Mouse (Mus musculus): Measurements from ENCODE around the gene Cdca4. TPM values are rescaled to one million over a fixed set of nuclear protein-coding genes. Genes with fewer than 3 reads are reported as not detected.

Cdca4 gene
- polyA plus RNA-seq, 1 experiment, result 15.8 TPM

GRCm38 (mm10) chr12:112833527-112833926, 4.3 kb upstream of the Cdca4 start:
- 47% methylated on average over 6 of the region's 6 CpGs for WGBS
- no peak for TF ChIP-seq CTCF (IDR thresholded peaks at IDR 0.05; ENCODE audit: extremely low read depth, insufficient read length, insufficient replicate concordance, low read depth, low read length)
- TF ChIP-seq POLR2A (IDR thresholded peaks at IDR 0.05; ENCODE audit: low read depth, low read length), result no peak
- H3K36me3 ChIP-seq (ENCODE audit: control insufficient read depth, insufficient read depth, low read length), result no peaks in the 10 kb centered on the region
- H3K4me1 ChIP-seq (ENCODE audit: control insufficient read depth, insufficient read depth, insufficient read length, low read length), result no peaks in the 10 kb centered on the region; the same call in 1 of the 2 replicates
- no peak overlapping the region for H3K4me3 ChIP-seq (ENCODE audit: low read depth, low read length)
- H3K27me3 ChIP-seq (ENCODE audit: control insufficient read depth, insufficient read depth, low read length), result no peaks in the 10 kb centered on the region
- H3K27ac ChIP-seq (ENCODE audit: insufficient read depth, low read depth, low read length), result no peak overlapping the region

- 93% methylated on average over 5 of the region's 5 CpGs for WGBS
- Histone ChIP-seq H3K4me1 (ENCODE audit: control insufficient read depth, insufficient read depth, insufficient read length, low read length) (peaks cover 3% of the 10 kb centered on the region; the same call in 1 of the 2 replicates), H3K27ac (ENCODE audit: insufficient read depth, low read depth, low read length) (no peak overlapping the region), H3K4me3 (ENCODE audit: low read depth, low read length) (no peak overlapping the region), H3K27me3 (ENCODE audit: control insufficient read depth, insufficient read depth, low read length) (no peaks in the 10 kb centered on the region), H3K36me3 (ENCODE audit: control insufficient read depth, insufficient read depth, low read length) (0 out of 2 replicates have a peak, but pooled peaks cover 3% of the 10 kb centered on the region)
- TF ChIP-seq POLR2A (IDR thresholded peaks at IDR 0.05; ENCODE audit: low read depth, low read length), result no peak
- TF ChIP-seq CTCF (IDR thresholded peaks at IDR 0.05; ENCODE audit: extremely low read depth, insufficient read length, insufficient replicate concordance, low read depth, low read length), result no peak
These were observed 3.2 kb upstream of the Cdca4 start for GRCm38 (mm10) chr12:112832411-112832810.

- H3K4me3 ChIP-seq (ENCODE audit: low read depth, low read length), result no peak overlapping the region
- no peaks in the 10 kb centered on the region for H3K27me3 ChIP-seq (ENCODE audit: control insufficient read depth, insufficient read depth, low read length)
- no peak overlapping the region for H3K27ac ChIP-seq (ENCODE audit: insufficient read depth, low read depth, low read length)
- TF ChIP-seq CTCF (IDR thresholded peaks at IDR 0.05; ENCODE audit: extremely low read depth, insufficient read length, insufficient replicate concordance, low read depth, low read length), result no peak
- no peak for TF ChIP-seq POLR2A (IDR thresholded peaks at IDR 0.05; ENCODE audit: low read depth, low read length)
- 78% methylated on average over 3 of the region's 3 CpGs for WGBS
- H3K4me1 ChIP-seq (ENCODE audit: control insufficient read depth, insufficient read depth, insufficient read length, low read length), result peaks cover 5% of the 10 kb centered on the region; the same call in 1 of the 2 replicates
- H3K36me3 ChIP-seq (ENCODE audit: control insufficient read depth, insufficient read depth, low read length), result peaks cover 6% of the 10 kb centered on the region; the same call in 1 of the 2 replicates
These were observed 1.3 kb upstream of the Cdca4 start for GRCm38 (mm10) chr12:112830570-112830969.

DNA sequence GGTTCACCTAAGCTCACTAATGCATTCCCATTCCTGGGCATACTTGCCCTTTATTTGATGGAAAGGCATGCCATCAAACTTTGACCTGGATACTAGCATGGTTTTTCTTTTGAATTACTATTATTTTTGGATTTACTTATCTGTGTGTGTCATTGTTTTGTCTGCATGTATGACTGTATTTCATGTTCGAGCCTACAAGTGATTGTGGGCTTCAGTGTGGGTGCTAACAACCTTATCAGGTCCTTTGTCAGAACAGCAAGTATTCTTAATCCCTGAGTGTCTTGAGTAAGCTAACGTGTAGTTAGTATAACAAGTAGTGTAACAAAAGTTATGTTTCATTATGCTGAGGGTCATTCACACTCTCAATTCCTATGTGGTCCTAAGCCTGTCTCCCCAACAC, 918 bp upstream of the Cdca4 start:
- Histone ChIP-seq H3K4me1 (ENCODE audit: control insufficient read depth, insufficient read depth, insufficient read length, low read length) (peaks cover 5% of the 10 kb centered on the region; the same call in 1 of the 2 replicates), H3K36me3 (ENCODE audit: control insufficient read depth, insufficient read depth, low read length) (peaks cover 6% of the 10 kb centered on the region; the same call in 1 of the 2 replicates), H3K27me3 (ENCODE audit: control insufficient read depth, insufficient read depth, low read length) (no peaks in the 10 kb centered on the region), H3K27ac (ENCODE audit: insufficient read depth, low read depth, low read length) (peak overlapping the region; percentile 60; the same call in 1 of the 2 replicates), H3K4me3 (ENCODE audit: low read depth, low read length) (peak overlapping the region; percentile 93)
- TF ChIP-seq CTCF (IDR thresholded peaks at IDR 0.05; ENCODE audit: extremely low read depth, insufficient read length, insufficient replicate concordance, low read depth, low read length), result no peak
- no peak for TF ChIP-seq POLR2A (IDR thresholded peaks at IDR 0.05; ENCODE audit: low read depth, low read length)
- WGBS, result 17% methylated on average over 2 of the region's 2 CpGs

GRCm38 (mm10) chr12:112828501-112829243, 551 bp downstream of the Cdca4 start:
- no peaks in the 10 kb centered on the region for H3K27me3 ChIP-seq (ENCODE audit: control insufficient read depth, insufficient read depth, low read length)
- H3K4me3 ChIP-seq (ENCODE audit: low read depth, low read length), result peak overlapping the region; percentile 97
- peaks cover 7% of the 10 kb centered on the region; the same call in 1 of the 2 replicates for H3K36me3 ChIP-seq (ENCODE audit: control insufficient read depth, insufficient read depth, low read length)
- peak overlapping the region; percentile 79 for H3K27ac ChIP-seq (ENCODE audit: insufficient read depth, low read depth, low read length)
- TF ChIP-seq CTCF (IDR thresholded peaks at IDR 0.05; ENCODE audit: extremely low read depth, insufficient read length, insufficient replicate concordance, low read depth, low read length), result no peak
- no peak; the same call in 1 of the 2 replicates for TF ChIP-seq POLR2A (IDR thresholded peaks at IDR 0.05; ENCODE audit: low read depth, low read length)
- WGBS, result under 1% methylated on average over 49 of the region's 51 CpGs
- peaks cover 8% of the 10 kb centered on the region; the same call in 1 of the 2 replicates for H3K4me1 ChIP-seq (ENCODE audit: control insufficient read depth, insufficient read depth, insufficient read length, low read length)

DNA sequence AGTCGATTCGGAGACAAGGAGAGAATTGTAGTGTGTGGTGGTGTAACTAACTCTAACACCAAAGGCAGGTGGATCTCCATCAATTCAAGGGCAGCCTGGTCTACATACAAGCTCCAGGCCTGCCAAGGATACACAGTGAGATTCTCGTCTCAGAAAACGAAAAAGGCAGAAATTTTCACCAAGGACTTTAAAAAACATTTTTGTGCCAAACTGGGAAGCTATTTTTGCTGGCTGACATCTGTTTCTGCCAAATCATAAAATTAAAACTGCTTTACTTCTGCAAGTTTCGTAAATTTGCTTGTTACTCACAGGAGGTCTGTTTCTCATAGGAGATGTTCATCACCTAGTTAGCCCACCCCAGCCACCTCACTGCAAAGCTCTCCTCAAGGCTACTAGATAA, 3.3 kb downstream of the Cdca4 start:
- H3K27ac ChIP-seq (ENCODE audit: insufficient read depth, low read depth, low read length), result no peak overlapping the region
- WGBS, result 67% methylated on average over 5 of the region's 5 CpGs

GRCm38 (mm10) chr12:112823221-112823620, 6.0 kb downstream of the Cdca4 start:
- no peaks in the 10 kb centered on the region for H3K27me3 ChIP-seq (ENCODE audit: control insufficient read depth, insufficient read depth, low read length)
- peak overlapping the region; percentile 59 for H3K27ac ChIP-seq (ENCODE audit: insufficient read depth, low read depth, low read length)
- WGBS, result 33% methylated on average over 4 of the region's 4 CpGs
- H3K4me1 ChIP-seq (ENCODE audit: control insufficient read depth, insufficient read depth, insufficient read length, low read length), result peaks cover 13% of the 10 kb centered on the region
- no peak for TF ChIP-seq CTCF (IDR thresholded peaks at IDR 0.05; ENCODE audit: extremely low read depth, insufficient read length, insufficient replicate concordance, low read depth, low read length)
- no peak for TF ChIP-seq POLR2A (IDR thresholded peaks at IDR 0.05; ENCODE audit: low read depth, low read length)
- peaks cover 30% of the 10 kb centered on the region for H3K36me3 ChIP-seq (ENCODE audit: control insufficient read depth, insufficient read depth, low read length)
- H3K4me3 ChIP-seq (ENCODE audit: low read depth, low read length), result no peak overlapping the region

More for the DNA sequence above, 3.3 kb downstream of the Cdca4 start:
- Histone ChIP-seq H3K4me3 (ENCODE audit: low read depth, low read length) (no peak overlapping the region), H3K27me3 (ENCODE audit: control insufficient read depth, insufficient read depth, low read length) (no peaks in the 10 kb centered on the region), H3K4me1 (ENCODE audit: control insufficient read depth, insufficient read depth, insufficient read length, low read length) (peaks cover 13% of the 10 kb centered on the region), H3K36me3 (ENCODE audit: control insufficient read depth, insufficient read depth, low read length) (peaks cover 19% of the 10 kb centered on the region)
- no peak for TF ChIP-seq CTCF (IDR thresholded peaks at IDR 0.05; ENCODE audit: extremely low read depth, insufficient read length, insufficient replicate concordance, low read depth, low read length)
- TF ChIP-seq POLR2A (IDR thresholded peaks at IDR 0.05; ENCODE audit: low read depth, low read length), result no peak
